Mouse (Mus musculus) cerebellum, adult 11 months (tissue): ENCODE results near the gene Btbd10.

Experiments
- DNase-seq: peaks from one replicate; pipeline ENCODE4 v3.0.0; 2022

Btbd10 gene

GRCm38 (mm10) chr7:113294598-113294997, 74.6 kb downstream of the Btbd10 start:
- DNase-seq, result no peak

DNA sequence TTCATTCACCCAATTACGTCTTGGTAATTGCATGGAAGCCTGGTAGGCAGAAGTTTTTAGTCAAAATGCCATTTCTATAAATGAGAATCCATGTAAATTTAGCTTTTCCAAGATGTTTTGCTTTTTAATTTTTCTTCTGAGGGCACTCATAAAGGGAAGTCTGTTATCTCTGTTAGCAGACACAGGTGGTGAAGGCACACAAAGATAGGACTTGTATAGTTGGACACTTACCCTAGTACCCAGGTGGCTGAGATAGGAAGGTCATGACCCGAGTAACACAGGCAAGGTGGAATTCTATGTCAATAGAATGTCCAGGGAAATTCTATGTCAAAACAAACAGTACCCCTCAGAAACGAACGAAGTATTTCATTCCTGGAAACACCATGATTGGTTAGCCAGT, 77.0 kb downstream of the Btbd10 start:
- DNase-seq, result no peak

- no peak for DNase-seq
These were observed 77.5 kb downstream of the Btbd10 start for GRCm38 (mm10) chr7:113291741-113292140.

DNA sequence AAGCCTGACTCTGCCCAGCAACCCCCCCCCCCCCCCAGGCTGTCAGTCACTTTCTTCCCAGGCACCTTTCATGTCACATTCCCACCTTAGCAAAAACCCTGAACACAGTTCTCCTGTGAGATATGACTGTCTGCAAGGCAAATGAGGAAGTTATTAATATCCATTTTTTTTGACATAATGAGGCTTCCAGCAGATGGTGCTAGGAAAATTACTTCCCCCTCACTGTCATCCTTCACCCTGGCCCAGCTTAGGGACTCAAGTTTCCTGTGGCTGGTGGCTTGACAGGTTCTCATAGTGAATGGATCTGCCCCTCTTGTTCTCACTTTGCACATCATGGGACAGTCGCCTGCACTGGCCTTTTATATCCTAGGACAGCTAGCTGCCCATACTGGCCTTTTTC, 80.0 kb downstream of the Btbd10 start:
- no peak for DNase-seq

- no peak for DNase-seq
These were observed 83.8 kb downstream of the Btbd10 start for GRCm38 (mm10) chr7:113285405-113285804.

GRCm38 (mm10) chr7:113279246-113279645, 89.9 kb downstream of the Btbd10 start:
- DNase-seq, result no peak

- DNase-seq, result no peak
These were observed 90.7 kb downstream of the Btbd10 start for GRCm38 (mm10) chr7:113278493-113278892.

DNA sequence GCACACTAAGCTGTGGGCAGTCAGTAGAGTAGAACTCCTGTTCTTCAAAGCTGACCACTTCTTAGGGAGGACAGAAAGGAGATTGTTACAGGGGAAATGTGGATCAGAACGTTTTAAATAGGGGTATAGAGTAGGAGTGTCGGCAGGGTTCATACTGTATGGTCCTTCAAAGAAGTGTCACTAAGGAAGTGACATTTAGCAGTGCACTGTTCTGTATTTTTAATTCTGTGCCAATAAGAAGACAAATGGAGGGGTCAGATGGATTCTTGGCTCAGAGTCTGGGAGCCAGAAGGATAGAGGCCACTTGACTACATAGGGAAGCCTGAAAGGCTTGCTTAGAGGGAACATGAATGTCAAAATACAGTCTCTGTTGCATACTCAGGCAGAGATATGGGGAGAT, 91.9 kb downstream of the Btbd10 start:
- no peak for DNase-seq

DNA sequence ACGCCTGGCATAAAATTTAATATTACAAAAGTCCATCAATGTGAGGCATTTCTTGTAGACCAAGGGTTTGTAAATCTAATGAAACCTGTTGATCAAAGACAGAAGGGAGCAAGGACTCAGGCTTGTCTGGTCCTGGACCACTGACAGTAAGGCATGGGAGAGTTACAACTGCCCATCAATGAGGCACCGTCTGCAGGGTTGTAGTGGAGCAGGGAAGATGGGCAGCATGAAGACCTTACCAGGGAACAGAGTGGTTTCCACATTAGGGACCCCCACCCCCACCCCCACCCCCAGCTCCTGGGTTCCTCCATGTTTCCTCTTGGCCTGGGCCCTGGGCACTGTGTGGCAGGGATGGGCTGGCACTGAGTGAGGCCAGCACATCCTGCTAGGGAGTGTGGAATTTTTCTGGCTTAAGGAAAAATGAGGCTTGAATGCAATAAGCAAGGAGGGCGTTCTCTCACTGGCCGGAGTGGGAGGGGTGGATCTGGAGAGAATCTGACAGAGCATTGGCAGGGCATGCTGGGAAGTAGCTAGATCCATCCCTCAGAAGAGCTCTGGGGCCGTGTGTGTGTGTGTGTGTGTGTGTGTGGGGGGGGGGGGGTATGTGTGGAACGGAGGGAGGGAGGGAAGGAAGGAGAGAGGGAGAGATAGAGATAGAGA, 96.7 kb downstream of the Btbd10 start:
- no peak for DNase-seq

DNA sequence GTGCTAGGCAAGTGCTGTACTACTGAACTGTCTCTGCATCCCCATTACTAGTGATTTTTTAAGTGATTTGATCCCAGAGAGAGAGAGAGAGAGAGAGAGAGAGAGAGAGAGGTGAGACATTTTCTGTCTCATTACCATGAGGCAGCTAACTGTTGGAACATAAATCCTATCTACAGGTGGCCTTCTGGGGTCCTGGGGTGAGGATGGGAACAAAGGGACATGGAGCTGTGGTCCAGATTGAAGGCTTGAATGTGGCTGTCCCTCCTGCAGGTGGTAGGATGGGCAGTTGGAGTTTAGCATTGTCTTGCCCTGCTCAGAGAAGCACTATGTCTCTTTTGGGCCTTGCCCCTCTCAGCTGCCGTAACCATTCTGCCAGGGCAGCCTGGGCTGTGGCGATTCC, 98.2 kb downstream of the Btbd10 start:
- no peak for DNase-seq

DNA sequence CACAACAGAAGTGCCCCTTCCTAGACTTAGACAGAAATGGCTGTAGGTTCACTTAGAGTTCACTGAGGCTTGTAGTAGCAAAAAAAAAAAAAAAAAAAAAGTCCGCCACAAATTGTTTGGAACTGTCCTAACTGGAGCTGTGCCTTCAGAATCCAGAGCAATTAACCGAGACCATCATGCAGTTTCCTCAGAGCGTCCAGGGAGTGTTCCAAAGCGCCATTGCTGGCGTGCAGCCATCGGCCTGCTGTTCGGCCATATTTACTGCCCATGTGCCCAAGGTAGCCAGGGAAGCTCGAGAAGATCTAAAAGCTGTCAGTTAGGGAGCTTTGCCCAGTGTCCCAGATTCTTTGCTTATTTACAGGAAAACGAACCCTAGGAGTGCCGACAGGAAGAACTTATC, 98.6 kb downstream of the Btbd10 start:
- peak; percentile 94 for DNase-seq

- peak; percentile 56 for DNase-seq
These were observed 99.3 kb downstream of the Btbd10 start for GRCm38 (mm10) chr7:113269921-113270320.

- no peak for DNase-seq
These were observed 100.1 kb downstream of the Btbd10 start for GRCm38 (mm10) chr7:113269081-113269480.

GRCm38 (mm10) chr7:113268287-113268686, 100.9 kb downstream of the Btbd10 start:
- peak; percentile 70 for DNase-seq
